Mouse (Mus musculus) heart, postnatal 14 days (tissue): ENCODE data around the gene Zfp106. TPM values are rescaled to one million over a fixed set of nuclear protein-coding genes. Genes with fewer than 3 reads are reported as not detected.

Source experiments
- DNase-seq, 2 experiments: peaks; one replicate each; pipeline ENCODE4 v3.0.0; 2021 to 2022
- intact Hi-C: fragments of 180-260 bp; cut with DNase I; formaldehyde crosslinking; loops from one replicate; pipeline ENCODE4 v1.15.1; 2025
- total RNA-seq, 2 experiments: library from RNA; stranded (reverse); gene quantifications; 2 replicates each; pipeline ENCODE4 v1.2.3; 2021

The Zfp106 gene
- total RNA-seq, 2 experiments from 2014 or later: 266 to 269 TPM

DNA sequence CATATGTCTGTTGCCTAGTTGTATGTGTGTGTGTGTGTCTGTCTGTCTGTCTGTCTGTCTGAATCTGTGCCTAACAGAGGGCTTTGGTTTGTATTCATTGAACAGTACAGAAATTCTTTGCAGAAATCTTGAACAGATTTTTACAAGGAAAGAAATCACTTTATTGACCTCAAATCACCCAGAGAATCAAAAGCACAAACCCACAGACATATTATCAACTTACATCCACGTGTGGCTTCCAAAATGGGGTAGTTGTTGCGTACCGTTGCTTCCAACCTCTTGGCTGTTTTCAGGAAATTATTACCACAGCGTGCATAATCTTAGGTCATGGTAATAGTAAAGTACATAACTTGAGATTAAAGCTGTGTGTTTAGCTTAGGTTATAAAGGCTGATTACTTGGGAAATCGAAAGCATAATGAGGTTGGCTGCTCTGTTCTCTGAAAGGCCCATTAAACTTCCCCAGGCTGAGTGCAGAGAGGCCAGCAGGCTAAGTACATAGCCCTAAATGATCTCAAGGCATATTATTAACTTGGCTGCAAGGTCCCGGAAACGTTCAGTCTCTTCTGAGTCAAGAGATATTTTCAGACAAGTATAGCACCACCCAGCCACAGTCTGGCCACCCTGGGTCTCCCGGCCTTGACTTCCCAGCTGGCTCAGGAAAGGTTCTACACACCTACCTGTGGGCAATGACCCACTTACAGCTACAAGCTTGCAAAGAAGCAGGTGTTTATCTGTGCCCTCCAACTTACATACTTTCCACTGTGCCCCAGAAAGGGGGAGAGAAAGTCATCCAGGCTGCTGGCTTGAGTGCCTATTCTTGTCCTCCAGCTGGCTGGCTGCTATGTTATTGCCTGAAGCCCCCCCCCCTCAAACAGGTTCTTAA, 80.9 kb downstream of the Zfp106 start:
- intact Hi-C loops: no loop called here
- peak in 1 of 2 experiments; percentile 14 for DNase-seq

DNA sequence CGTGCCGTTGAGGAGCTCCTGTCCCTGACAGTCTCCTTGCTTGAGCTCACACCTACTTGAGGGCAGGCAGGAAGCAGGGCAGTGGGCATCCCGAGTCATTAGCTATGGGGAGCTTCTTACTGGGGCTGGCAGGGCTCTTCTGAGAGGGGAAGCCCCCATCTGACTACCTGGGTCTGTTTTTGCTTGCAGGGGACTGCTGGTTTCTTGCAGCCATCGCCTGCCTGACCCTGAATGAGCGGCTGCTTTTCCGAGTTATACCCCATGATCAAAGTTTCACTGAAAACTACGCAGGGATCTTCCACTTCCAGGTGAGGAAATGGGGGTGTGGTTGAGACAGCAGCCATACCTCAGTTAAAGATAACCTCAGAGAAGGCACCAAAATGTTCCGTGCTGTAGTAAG, 81.7 kb downstream of the Zfp106 start:
- intact Hi-C loops: no loop called here
- DNase-seq: no peak

DNA sequence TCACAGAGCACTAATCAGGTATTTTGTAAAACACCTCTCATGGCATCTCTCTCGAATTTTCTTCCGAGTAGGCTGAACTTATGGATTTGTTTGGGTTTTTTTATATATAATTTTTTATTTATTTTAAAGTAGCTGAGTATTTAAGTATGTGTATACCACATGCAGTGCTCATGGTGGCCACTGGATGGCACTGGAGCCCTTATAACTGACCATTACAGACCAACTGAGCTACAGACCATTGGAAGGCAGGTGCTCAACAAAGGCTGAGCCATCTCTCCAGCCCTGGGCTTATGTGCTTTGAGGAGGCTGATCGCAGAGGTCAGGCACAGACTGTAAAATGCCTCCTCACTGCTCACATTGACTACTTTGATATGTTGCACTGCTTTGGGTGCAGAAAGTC, 85.0 kb downstream of the Zfp106 start:
- intact Hi-C loops: loop anchor here (5.0 kb wide), 3 partner anchors 129 to 389 kb away; partner anchors contain the start of genes Haus2 and Lrrc57

DNA sequence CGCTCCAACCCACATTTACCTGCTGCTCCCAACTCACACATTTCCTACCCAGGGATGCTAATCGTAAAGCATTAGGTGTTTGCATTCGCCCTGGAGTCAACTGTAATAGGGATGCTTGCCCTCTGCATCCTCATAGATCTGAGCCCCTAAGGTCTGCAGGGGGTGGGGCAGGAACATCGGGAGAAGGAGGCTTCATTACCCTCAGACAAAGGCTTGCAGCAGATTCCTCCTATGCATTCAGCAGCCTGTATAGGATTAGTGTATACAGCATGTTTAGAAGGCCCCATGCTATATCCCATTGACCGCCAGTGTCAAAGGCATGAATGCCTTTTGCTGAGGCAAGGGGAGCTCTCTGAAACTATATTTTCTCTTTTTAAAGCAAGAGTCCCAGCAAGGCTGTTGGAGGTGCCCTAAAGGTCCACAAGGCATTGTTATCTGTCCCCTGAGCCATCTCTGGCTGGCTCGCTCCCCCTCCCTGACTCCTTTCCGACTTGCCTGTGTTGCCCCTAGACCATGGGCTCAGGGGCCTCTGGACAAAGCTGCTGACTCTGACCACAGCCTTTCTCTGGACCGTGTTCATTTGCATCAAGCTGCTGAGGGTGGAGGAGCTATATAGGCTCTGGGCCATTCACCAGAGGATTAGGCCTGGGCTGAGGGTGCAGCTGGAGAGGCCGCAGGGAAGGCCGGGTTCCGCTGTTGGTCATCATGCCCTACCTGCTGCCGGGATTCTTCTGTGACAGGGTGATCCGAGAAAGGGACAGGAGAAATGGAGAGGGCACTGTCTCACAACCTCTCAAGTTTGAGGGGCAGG, 87.2 kb downstream of the Zfp106 start:
- intact Hi-C loops: loop anchor here (5.0 kb wide), 3 partner anchors 131 to 391 kb away; partner anchors contain the start of genes Haus2 and Lrrc57
- DNase-seq: no peak

More for the DNA sequence above, 85.0 kb downstream of the Zfp106 start:
- peak; percentile 76 to 83 for DNase-seq

DNA sequence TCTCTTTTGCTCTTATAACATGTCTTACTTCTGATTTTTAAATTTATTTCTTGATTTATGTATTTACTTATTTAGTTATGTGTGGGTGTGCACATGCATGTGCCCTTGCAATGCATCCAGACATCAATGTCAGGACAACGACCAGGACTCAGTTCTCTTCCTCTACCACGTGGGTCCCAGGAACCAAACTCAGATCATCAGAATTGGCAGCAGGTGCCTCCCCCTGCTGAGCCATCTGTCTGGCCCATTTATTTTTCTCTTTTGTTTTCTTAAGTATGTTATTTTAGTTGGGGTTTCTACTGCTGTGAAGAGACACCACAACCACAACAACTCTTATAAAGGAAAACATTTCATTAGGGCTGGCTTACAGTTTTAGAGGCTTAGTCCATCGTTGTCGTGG, 92.8 kb downstream of the Zfp106 start:
- DNase-seq: no peak
- intact Hi-C loops: no loop called here

DNA sequence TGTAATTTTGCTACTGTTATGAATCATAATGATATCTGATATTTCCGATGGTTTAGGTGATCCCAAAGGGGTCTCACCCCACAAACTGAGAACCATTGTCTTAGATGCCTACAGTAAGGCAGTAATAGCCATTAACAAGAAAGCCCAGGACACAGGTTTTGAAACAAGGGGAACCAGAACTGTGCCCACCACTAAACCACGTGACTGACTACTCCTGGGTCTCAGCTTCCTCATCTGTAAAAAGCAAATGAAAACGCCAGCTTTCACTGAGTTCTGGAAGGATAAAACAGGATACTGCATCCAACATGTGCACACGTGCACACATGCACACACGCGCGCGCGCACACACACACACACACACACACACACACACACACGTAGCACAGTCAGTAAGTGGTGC, 93.9 kb downstream of the Zfp106 start:
- no peak for DNase-seq
- intact Hi-C loops: no loop called here

DNA sequence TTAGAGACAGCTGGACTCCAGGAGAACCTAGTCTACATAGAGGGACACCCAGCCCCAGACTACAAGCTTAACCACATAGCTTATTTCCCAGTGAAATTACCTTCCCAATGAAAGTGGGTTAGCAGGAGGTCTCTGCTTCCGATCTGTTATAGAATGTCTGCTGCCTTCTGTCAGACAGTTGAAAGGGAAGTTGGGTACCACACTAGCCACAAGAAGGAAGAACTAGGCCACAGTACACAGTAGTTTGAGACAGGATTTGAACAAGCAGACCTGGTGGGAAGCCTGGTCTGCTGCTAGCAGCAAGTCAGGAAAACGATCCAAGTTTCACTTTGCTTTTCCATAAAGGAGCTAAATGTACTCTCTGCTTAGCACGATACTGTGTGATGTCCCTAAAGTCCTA, 94.4 kb downstream of the Zfp106 start:
- intact Hi-C loops: no loop called here
- no peak for DNase-seq

DNA sequence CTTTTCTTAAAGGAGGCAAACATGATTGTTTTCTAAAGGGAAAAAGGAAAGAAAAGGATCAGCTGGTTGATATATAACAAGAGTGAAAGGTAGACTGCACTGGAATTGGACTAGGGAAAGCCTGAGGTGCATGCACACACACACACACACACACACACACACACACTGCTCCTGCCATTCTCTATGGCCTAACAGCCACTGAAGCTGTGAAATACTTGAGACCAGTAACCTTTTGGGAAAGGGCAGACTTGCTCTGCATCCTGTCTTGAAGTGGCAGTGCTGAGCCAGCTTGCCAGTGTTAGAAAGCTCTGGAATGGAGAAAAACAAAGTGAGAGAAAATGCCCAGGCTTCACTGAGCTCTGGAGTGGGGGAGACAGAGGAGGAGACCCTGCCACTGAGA, 95.6 kb downstream of the Zfp106 start:
- intact Hi-C loops: no loop called here
- DNase-seq: no peak

DNA sequence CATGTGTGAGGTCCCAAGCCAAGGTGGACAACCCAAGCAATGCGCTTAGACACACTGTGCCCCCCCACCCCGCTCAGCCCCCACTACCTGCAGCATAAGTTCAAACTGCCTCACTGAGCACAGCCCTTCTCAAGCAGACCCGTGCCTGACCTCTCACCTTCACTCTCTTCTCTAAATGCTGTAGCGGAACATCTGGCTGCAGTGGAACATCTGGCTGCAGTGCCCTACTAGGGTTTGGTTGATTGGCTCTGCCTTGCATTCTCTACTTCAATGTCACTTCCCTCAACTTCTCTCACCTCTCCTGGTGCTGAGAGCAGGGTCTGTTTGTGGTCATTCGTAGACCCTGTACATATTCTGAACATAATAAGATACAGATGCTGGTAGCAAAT, 98.3 kb downstream of the Zfp106 start:
- intact Hi-C loops: no loop called here
- DNase-seq: no peak

DNA sequence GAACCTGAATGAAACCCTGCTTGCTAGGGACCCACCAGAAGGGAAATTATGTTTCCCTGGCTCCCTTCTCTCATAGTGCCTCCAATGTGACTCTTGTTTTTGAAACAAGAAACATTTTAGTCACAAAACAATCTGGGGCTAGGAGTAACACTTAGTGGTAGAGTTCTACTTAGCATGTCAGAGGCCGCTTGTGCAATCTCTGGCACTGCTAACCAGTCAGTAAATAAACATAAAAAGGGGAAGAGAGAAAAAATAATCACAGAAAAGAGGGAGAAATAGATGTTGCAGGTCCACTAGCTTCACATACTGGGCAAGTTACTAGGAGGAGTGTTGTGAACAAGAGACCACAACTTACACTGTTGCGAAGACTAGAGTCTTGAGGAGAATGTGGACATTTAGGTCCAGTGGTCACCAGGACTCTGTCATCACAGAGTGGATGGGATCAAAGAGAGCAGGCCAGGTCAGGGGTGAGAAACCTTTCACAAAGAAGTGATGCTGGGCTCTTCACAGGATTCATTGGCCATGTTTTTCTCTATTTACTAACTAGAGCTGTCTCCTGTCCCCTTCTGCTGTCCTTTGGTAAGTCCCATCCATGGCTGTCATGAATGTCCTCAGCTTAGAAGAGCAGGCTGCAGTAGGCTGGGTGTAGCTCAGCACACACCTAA, 98.8 kb downstream of the Zfp106 start:
- intact Hi-C loops: no loop called here
- DNase-seq: no peak

DNA sequence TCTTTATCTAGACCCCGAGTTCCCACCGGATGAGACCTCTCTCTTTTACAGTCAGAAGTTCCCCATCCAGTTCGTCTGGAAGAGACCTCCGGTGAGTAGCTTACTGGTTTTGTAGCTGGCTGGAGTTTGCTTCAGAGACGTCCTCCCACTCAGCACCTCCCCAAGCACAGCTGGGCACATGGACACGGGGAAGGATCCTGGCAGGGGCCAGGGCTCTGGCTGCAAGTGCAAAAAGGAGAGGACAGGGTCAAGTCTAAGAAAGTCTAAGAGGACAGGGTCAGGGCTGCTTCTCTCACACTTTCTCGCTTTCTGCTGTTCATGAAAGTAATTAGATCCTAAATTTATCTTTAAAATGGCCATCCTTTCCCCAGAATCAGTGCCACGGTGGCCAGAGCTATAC, 99.6 kb downstream of the Zfp106 start:
- intact Hi-C loops: no loop called here
- DNase-seq: peak in 1 of 2 experiments; percentile 13

DNA sequence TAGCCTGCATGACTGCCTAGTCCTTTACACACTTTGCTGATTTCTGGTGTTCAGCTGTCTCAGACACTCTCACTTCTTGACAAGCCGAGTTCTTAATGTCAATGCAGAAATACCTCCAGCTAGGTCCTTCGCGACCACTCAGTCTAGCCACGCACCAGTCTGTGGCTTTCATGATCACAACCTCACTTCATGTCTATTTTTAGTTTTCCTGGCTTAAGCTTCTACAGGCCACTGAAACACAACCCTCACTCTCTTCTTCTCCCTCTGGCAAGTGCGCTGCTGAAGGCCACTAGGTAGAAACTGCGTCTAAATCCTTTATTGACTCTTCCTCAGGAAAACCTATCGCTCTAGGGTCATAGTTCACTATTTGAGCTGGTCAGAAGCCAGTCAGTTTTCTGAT, 100.3 kb downstream of the Zfp106 start:
- DNase-seq: no peak
- intact Hi-C loops: no loop called here

DNA sequence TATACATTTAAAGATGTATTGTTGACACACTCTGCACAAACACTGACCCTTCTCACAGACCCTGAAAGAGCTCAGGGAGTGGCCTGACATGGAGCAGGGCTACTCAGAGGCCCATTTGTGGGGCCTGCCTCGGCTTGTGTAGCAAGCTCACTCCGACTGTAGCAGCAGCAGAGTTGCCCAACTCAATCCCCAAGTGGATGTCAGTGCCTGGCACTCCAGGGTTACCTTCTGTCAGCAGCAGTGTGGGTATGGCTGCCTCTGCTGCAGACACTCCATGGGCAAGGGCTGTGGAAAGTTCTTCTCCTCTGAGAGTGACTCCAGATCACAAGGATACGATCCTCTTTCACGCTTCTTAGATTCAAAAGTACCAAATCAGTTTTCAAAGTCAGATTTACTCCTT, 103.4 kb downstream of the Zfp106 start:
- DNase-seq: no peak
- intact Hi-C loops: no loop called here

Other genes starting within 250 kb of the Zfp106 start
- gene Pla2g4f, start 249.7 kb downstream of the Zfp106 start, total RNA-seq: not detected
- gene Vps39, start 210.7 kb downstream of the Zfp106 start, total RNA-seq: 10 to 100 TPM; 26.4 to 28.9 TPM
- 10 to 100 TPM; 23.4 to 23.5 TPM for gene Ganc, start 159.9 kb downstream of the Zfp106 start, total RNA-seq
- 10 to 100 TPM; 19.1 to 19.7 TPM for gene Tmem87a, start 159.7 kb downstream of the Zfp106 start, total RNA-seq
- gene Capn3, start 107.8 kb downstream of the Zfp106 start, total RNA-seq: 1 to 10 TPM; 2.0 to 2.9 TPM
- 10 to 100 TPM; 46.2 to 50.4 TPM for gene Snap23, start 3.8 kb upstream of the Zfp106 start, total RNA-seq
- 10 to 100 TPM in 1 of 2 experiments, 1 to 10 TPM in 1; 9.2 to 10.8 TPM for gene Haus2, start 45.5 kb upstream of the Zfp106 start, total RNA-seq
- gene Lrrc57, start 45.7 kb upstream of the Zfp106 start, total RNA-seq: 10 to 100 TPM; 13.3 to 13.6 TPM
- gene Stard9, start 65.3 kb upstream of the Zfp106 start, total RNA-seq: 10 to 100 TPM; 16.1 to 17.9 TPM